Mouse (Mus musculus) ES-Bruce4 (cell line): ENCODE measurements around the gene Tnfrsf4. TPM values are rescaled to one million over a fixed set of nuclear protein-coding genes. Genes with fewer than 3 reads are reported as not detected.
A peak's percentile ranks its signal among the peaks of the same experiment; 100 is the strongest.

Experiments
- H3K27ac ChIP-seq: 2 replicates; pipeline ENCODE4 v1.5.1; 2012; ENCODE audit warnings: low read length, inconsistent platforms; ENCODE audit not compliant: insufficient read depth
- H3K27me3 ChIP-seq: 2 replicates; pipeline ENCODE4 v1.6.1; 2012; ENCODE audit warnings: mild to moderate bottlenecking, low read length, inconsistent platforms; ENCODE audit not compliant: control insufficient read depth, poor library complexity, insufficient read depth, severe bottlenecking
- H3K36me3 ChIP-seq: 2 replicates; pipeline ENCODE4 v1.6.1; 2012; ENCODE audit warnings: inconsistent platforms, mild to moderate bottlenecking, low read length, moderate library complexity; ENCODE audit not compliant: control insufficient read depth, poor library complexity, insufficient read depth, severe bottlenecking
- H3K4me1 ChIP-seq: one replicate; pipeline ENCODE4 v1.8.1; 2011; ENCODE audit warnings: low read length; ENCODE audit not compliant: control insufficient read depth, insufficient read depth
- H3K4me3 ChIP-seq: 2 replicates; pipeline ENCODE4 v1.5.1; 2011; ENCODE audit warnings: low read depth, mild to moderate bottlenecking, low read length
- H3K9ac ChIP-seq: 2 replicates; pipeline ENCODE4 v1.6.1; 2012; ENCODE audit warnings: low read depth, mild to moderate bottlenecking, inconsistent platforms; ENCODE audit not compliant: poor library complexity, severe bottlenecking
- H3K9me3 ChIP-seq: replicated peaks from 2 replicates; pipeline ENCODE4 v1.6.1; 2012; ENCODE audit warnings: mild to moderate bottlenecking, low read length, inconsistent platforms; ENCODE audit not compliant: control insufficient read depth, poor library complexity, insufficient read depth, severe bottlenecking
- CTCF ChIP-seq: IDR thresholded peaks from one replicate; pipeline ENCODE4 v1.8.1; 2011; ENCODE audit warnings: low read depth, low read length
- EP300 ChIP-seq: IDR thresholded peaks from 2 replicates; pipeline ENCODE4 v1.6.1; 2011; ENCODE audit warnings: low read depth, low read length; ENCODE audit not compliant: insufficient read depth
- POLR2A ChIP-seq: IDR thresholded peaks from one replicate; pipeline ENCODE4 v1.8.1; 2011; ENCODE audit warnings: low read length; ENCODE audit not compliant: insufficient read depth
- polyA plus RNA-seq: library from polyadenylated mRNA; stranded (reverse); fragments of >200 nt; gene quantifications from 2 replicates; pipeline ENCODE4 v1.2.4, GENCODE M21; 2011; ENCODE audit warnings: low read depth; ENCODE audit not compliant: missing spikeins, insufficient read depth, insufficient read length

Tnfrsf4 gene
- polyA plus RNA-seq, 1 experiment = 2.9 TPM

DNA sequence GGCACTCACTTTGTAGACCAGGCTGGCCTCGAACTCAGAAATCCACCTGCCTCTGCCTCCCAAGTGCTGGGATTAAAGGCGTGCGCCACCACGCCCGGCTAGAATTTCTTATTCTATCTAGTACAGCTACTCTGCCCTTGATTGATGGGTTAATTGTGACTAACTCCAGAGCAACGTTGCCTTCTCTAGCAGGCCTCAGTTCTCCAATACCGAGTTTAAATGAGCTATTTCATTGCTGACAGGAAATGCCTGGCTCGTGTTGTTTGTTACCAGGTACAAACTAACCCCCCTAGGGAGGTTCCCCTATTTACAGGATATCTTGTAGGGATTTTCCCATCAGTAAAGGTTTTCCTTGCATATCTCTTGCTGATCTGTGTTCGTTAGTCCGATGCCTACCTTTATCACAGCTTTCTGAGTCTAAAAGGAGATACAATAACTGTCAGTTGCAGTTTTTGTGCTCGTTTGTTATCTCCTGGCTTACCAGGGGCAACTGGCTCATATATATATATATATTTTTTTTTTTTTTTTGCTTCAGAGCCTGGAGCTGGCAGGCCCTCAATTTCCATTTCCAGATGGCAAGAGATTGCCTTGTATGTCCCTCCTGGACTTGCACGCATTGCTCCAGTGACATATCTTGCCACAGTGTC lies 32.1 kb upstream of the Tnfrsf4 start:
- H3K27ac ChIP-seq = no peak overlapping the region
- no peaks in the 10 kb centered on the region for H3K9me3 ChIP-seq
- H3K36me3 ChIP-seq = no peaks in the 10 kb centered on the region
- no peak overlapping the region for H3K9ac ChIP-seq
- H3K4me3 ChIP-seq = no peak overlapping the region
- TF ChIP-seq CTCF = no peak
- no peak for TF ChIP-seq EP300
- no peak for TF ChIP-seq POLR2A
- no peaks in the 10 kb centered on the region for H3K4me1 ChIP-seq
- H3K27me3 ChIP-seq = no peaks in the 10 kb centered on the region

GRCm38 (mm10) chr4:155983788-155984187 lies 29.9 kb upstream of the Tnfrsf4 start:
- Histone ChIP-seq H3K9ac (no peak overlapping the region), H3K36me3 (no peaks in the 10 kb centered on the region), H3K27ac (no peak overlapping the region), H3K4me1 (no peaks in the 10 kb centered on the region), H3K4me3 (no peak overlapping the region), H3K27me3 (no peaks in the 10 kb centered on the region), H3K9me3 (no peaks in the 10 kb centered on the region)
- no peak for TF ChIP-seq EP300
- no peak for TF ChIP-seq CTCF
- TF ChIP-seq POLR2A = no peak

GRCm38 (mm10) chr4:155991211-155991907 lies 22.3 kb upstream of the Tnfrsf4 start:
- Histone ChIP-seq H3K36me3 (peaks cover 5% of the 10 kb centered on the region; the same call in 1 of the 2 replicates), H3K27me3 (no peaks in the 10 kb centered on the region), H3K4me1 (no peaks in the 10 kb centered on the region), H3K27ac (no peak overlapping the region), H3K9me3 (peaks cover 5% of the 10 kb centered on the region), H3K4me3 (peak overlapping the region; percentile 58), H3K9ac (peak overlapping the region; percentile 71)
- TF ChIP-seq EP300 = no peak
- TF ChIP-seq CTCF = no peak
- no peak for TF ChIP-seq POLR2A

DNA sequence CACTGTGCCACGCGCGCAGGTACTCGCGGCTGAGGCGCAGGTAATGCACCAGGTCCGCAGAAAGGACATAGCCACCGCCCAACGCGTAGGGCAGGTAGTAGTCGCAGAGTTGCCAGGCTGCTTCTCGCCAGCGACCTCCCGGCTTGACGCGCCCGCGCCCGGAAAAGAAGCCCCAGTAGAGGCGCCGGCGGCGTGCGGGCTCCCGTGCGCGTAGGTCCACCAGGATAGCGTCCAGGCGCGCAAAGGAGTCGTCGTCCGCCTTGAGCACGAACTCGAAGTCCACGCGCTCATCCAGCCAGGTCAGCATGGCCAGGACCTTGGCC lies 21.8 kb upstream of the Tnfrsf4 start:
- TF ChIP-seq POLR2A = no peak
- TF ChIP-seq EP300 = no peak
- TF ChIP-seq CTCF = no peak
- H3K4me1 ChIP-seq = no peaks in the 10 kb centered on the region
- no peaks in the 10 kb centered on the region for H3K27me3 ChIP-seq
- H3K4me3 ChIP-seq = peak overlapping the region; percentile 58
- H3K9ac ChIP-seq = peak overlapping the region; percentile 71
- peaks cover 5% of the 10 kb centered on the region for H3K9me3 ChIP-seq
- H3K36me3 ChIP-seq = peaks cover 5% of the 10 kb centered on the region; the same call in 1 of the 2 replicates
- H3K27ac ChIP-seq = no peak overlapping the region

DNA sequence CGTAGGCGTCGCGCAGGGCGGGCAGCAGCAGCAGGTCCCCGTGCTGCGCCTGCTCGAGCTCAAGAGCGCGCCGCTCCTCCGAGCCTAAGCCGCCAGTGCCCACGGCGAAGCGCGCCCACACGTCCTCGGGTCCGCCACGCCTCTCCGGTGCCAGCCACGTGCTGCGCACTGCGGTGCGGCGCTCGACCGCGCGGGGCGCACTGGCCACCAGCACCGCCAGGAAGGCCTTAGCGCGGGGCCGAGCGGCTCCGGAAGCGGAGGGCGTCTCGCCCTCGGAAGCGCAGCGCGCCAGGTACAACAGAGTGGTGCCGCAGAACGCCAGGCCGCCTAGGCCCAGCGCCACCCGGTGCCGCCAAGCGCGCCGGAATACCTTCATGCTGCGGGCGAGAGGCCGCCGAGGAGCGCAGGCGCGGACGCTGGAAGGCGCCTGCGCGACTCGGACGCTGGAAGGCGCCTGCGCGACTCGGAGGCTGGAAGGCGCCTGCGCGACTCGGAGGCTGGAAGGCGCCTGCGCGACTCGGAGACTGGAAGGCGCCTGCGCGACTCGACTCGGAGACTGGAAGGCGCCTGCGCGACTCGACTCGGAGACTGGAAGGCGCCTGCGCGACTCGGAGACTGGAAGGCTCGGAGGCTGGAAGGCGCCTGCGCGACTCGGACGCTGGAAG lies 21.3 kb upstream of the Tnfrsf4 start, which contains the start of the genes B3galt6 and Sdf4:
Gene B3galt6, minus strand, starts transcription at position 409 of the 665 bp plus-strand sequence.
Gene Sdf4, plus strand, starts transcription at position 632 of the 665 bp plus-strand sequence.
- Histone ChIP-seq H3K4me3 (peak within 1 kb of the TSS; percentile 87), H3K36me3 (peaks cover 6% of the 10 kb centered on the region), H3K27ac (peak within 1 kb of the TSS; percentile 88), H3K9me3 (peaks cover 5% of the 10 kb centered on the region), H3K27me3 (no peaks in the 10 kb centered on the region), H3K9ac (peak within 1 kb of the TSS; percentile 77), H3K4me1 (no peaks in the 10 kb centered on the region)
- TF ChIP-seq EP300 = no peak
- TF ChIP-seq POLR2A = no peak
- TF ChIP-seq CTCF = peak; percentile 31
